Mouse (Mus musculus): ENCODE measurements around the gene B3galnt2. TPM values are rescaled to one million over a fixed set of nuclear protein-coding genes. Genes with fewer than 3 reads are reported as not detected.
A peak's percentile ranks its signal among the peaks of the same experiment; 100 is the strongest.
"Not testable (repeated sequence)": the region's sequence is repeated elsewhere in the genome, so short reads cannot be mapped to it uniquely, and the experiment has no call there.

The B3galnt2 gene
- polyA plus RNA-seq, 2 experiments from 2014 or later = 14.0 to 15.9 TPM

GRCm38 (mm10) chr13:14011454-14011995 lies 57.3 kb downstream of the B3galnt2 start:
- peak; percentile 94 for ATAC-seq

- no peak for ATAC-seq
These were observed 59.7 kb downstream of the B3galnt2 start for GRCm38 (mm10) chr13:14014001-14014400.

DNA sequence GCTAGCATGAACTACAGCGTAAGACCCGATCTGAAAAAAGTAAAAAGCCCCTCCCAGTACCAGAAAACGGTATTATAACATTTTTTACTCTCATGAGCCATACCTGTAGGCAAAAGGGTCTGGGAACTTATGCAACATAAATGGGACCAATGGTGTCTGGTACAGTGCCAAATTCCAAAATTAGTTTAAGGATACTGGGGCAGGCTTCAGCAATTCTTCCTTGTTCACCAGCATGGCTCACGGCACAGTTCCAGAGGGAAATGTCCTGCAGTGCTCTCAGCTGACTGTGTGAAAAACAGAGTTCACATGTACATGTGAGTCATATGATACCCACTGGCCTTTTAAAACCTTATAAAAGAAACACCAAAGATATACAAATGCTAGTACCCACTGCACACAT lies 60.3 kb downstream of the B3galnt2 start:
- ATAC-seq = no peak

GRCm38 (mm10) chr13:14015609-14016008 lies 61.3 kb downstream of the B3galnt2 start:
- ATAC-seq = no peak

- ATAC-seq = no peak
These were observed 64.0 kb downstream of the B3galnt2 start for GRCm38 (mm10) chr13:14018283-14018682.

GRCm38 (mm10) chr13:14018852-14019251 lies 64.6 kb downstream of the B3galnt2 start:
- no peak for ATAC-seq

DNA sequence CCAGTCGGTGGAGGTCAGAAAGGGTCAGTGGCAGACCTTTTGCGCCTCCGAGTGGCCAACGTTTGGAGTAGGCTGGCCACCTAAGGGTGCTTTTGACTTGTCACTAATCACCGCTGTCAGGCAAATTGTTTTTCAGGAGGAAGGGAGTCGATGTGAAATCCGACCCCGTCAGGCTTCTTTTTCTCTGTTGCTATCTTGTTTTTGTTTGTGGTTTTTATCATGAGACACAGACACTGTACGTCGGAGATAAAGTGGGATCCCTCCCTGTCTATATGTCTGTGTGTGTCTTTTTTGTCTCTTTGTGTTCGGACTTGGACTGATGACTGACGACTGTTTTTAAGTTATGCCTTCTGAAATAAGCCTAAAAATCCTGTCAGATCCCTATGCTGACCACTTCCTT lies 67.1 kb downstream of the B3galnt2 start:
- ATAC-seq = not testable (repeated sequence)

GRCm38 (mm10) chr13:14025554-14025953 lies 71.3 kb downstream of the B3galnt2 start:
- no peak for ATAC-seq

DNA sequence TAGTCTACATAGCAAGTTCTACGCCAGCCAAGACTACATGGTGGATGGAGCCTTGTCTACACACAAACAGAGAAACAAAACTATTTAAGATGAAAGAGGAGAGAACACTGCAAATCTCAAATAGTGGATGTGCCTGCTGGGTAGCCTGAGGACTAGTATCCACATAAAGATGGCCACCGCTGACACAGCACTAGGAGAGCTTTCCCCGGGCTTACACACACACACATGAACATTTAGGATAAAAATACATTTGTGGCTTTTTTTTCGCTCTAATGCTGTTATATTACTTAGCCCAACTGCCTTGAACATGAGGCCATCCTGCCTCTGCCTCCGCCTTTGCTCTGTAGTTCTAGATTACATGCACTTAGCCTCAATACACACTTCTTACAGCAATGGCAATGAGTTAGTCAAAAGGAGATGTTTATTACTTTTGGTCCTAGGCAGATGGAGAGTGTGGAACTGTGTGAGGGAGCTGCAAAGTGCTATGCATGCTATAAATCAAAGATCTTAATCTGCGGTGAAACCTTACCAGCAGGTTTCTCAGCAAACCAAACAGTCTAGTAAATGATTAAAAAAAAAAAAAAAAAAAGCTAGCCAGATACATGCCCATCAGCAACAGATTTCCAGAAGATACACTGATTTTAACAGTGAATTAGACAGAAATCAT lies 72.0 kb downstream of the B3galnt2 start:
- ATAC-seq = no peak

DNA sequence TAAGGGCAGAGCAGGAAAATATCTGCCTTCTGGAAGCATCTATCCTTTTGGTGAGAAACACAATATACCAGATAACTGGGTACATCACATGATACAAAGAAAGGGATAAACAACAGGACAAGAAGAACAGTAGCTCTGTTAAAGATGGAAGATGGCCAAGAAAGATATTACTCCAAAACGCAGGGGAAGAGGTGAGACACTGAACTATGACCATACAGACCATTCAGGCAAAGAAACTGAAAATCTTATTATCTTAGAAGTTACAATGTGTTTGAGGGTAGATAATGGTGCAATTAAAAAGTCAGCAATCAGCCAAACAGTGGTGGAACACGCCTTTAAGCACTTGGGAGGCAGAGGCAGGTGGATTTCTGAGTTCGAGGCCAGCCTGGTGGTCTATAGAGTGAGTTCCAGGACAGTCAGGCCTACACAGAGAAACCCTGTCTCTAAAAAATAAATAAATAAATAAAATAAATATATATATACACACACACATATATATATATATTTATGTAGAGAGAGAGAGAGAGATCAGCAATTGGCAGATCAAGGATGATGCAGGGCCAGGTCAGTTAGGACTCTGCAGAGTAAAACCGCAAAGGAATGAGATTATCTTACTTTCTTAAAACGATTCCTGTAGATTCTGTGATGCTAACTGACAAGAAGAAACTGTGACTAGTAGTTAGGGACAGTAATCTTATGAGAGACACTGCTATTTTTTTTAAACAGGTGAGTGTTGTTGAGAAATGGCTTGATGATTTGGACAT lies 79.2 kb downstream of the B3galnt2 start:
- no peak for ATAC-seq

- no peak for ATAC-seq
These were observed 79.7 kb downstream of the B3galnt2 start for GRCm38 (mm10) chr13:14034073-14034348.

DNA sequence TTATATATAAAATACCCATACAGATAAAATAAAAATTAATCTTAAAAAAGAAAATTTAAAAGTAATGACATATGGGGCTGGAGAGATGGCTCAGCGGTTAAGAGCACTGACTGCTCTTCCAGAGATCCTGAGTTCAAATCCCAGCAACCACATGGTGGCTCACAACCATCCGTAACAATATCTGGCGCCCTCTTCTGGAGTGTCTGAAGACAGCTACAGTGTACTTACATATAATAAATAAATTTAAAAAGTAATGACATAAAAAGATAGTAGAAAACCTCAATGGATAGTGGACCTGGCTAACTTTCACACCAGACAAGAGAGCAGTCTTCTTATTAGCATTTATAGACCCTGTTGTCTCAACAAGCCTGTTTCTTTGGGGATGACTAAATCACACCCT lies 81.1 kb downstream of the B3galnt2 start:
- ATAC-seq = not testable (repeated sequence)

DNA sequence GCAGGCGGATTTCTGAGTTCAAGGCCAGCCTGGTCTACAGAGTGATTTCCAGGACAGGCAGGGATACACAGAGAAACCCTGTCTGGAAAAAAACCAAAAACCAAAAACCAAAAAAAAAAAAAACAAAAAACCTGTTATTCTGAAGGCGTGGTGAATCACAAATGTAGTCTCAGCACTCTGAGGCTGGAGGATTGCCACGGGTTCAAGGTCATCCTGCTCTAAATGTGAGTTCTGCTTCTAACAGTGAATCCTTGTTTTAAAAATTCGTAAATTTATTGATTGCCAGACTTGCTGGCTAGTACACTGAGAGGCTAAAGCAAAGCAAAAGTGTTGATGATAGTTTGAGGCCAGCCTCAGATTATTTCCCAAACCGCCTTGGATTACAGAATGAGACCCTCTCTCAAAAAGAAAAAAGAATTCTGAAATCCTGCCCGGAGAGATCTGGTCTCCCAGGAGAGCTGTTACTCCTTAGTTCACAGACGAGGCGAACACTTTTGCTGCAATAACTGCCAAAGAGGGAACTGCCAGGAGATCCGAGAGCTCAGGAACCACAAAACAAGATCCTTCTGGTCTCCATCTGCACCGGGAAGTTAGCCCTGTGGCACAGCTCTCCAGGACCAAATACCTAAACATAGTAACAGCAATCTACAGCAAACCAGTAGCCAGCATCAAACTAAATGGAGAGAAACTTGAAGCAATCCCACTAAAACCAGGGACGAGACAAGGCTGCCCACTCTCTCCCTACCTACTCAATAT lies 81.8 kb downstream of the B3galnt2 start:
- no peak for ATAC-seq

GRCm38 (mm10) chr13:14038911-14039291 lies 84.6 kb downstream of the B3galnt2 start:
- no peak for ATAC-seq

DNA sequence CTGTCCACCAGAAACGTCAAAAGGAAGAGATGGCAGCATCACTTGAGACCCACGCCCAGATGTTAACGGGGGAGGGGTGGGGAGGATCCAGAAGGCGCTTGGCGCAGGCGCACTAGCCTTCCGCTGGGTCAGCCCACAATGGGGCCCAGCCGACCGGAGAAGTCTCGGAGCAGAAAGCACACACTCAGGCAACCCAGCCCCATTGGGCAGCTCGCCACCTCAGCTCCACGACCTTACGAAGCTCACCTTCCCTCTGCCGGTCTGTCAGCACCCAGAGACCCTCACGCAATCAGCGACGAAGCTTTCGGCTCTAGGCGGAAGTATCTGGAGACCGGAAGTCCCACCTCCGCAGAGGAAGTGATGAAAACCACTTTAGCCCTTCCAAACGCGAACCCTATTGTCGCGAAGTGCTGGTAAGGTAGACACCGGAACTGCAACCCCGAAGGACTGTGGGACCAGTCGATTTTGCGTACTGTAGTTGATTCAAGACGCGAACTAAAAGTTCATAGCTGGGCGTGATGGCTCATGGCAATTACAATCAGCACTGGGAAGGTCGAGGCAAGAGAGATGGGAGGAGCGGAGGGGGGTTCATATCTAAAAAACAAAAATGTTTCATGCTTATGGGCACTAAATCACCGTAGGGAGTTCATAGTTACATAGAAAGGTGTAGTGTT lies 85.2 kb downstream of the B3galnt2 start, which contains the start of gene Tbce:
Tbce (minus strand) TSS at position 347 of the 674 bp plus-strand sequence.
- ATAC-seq = peak; percentile 98

DNA sequence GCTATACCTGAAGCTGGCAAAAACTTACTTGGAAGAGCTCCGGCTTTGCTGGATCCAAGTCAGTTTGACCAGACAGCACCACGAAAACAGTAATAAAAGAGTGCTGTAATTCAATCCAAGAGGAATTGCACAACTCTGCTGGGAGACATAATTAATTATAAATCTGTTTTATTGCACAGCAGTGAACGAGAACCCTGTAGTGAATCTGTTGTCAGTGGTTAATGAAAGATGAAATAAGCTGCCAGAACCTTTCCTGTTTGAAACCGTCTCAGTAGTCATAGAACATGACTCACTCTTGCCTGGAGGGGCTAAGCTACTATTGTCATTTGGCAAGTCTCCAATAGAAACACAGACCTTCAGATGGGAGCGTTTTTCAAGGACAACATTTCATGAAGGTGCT lies 85.9 kb downstream of the B3galnt2 start:
- no peak for ATAC-seq

DNA sequence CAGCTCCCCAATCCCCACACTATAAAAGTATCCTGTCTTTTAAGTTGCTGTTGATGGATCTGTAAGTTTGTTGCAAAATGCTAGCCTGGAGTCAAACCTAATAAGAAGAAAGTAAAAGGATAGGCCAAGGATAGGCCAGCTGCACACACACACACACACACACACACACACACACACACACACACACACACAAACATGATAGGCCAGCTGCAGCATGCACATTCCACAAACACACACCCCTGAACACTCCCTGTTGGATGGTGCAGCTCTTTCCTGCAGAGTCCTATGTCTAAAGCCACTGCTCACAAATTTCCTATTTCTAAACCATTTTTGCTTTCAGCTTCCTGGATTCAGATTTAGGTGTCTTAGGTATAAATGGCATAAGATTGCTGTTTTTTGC lies 89.6 kb downstream of the B3galnt2 start:
- ATAC-seq = no peak

DNA sequence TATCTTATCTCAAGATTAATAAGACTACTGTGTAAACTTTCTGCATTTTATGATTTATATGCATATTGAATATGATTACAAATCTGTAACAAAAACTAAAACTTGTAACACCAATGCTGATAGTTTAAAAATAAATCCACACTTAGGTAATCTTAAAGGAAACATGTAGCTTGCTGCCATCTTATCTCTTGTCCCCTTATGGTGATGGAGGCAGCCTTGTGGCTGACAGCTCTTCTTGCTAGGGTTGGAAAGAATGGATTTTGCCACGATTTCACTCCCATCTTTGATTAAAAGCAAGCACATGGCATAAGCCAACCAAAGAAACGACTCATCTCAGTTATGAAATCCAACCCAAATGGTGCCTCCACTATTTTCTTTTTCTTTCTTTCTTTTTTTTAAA lies 90.3 kb downstream of the B3galnt2 start:
- no peak for ATAC-seq

All from CD4-positive, CD25-positive, alpha-beta regulatory T cell, adult 4 months (primary cell).